Comparison of ENCODE assay signal across 9 mouse cellular contexts in the genomic region with DNA sequence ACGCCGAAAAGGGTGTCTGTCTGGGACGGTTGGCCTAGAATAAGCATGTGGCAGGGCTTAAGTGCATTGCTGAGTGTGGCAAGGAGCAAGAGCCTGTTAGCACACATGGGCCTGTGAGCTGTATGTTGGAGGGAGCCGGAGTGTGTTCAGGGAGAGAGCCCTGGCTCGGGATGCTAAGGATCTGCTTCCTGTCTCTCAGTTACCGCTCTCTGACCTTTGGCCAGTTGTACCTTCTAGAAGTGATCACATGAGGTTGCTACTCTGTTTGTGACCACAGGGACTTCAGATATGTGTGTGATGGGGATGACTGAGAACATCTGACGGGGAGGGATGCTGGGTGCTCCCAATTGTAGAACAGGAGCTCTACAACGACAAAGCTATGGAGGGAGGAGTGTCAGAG. TPM values are rescaled to one million over a fixed set of nuclear protein-coding genes. Genes with fewer than 3 reads are reported as not detected.
DNase-seq lines count a peak whose midpoint lies in the region; ATAC-seq and TF ChIP-seq lines count a peak whose summit lies in the region.
"Had no signal": no experiment of that assay in that cellular context is flagged by ENCODE, and none has a peak within 500 bp of the region (broad histone marks: within the 10 kb centered on the region; RNA-seq: fewer than 3 reads in every experiment).

No protein-coding gene starts in this region.

- no peak for TF ChIP-seq POLR2A in lung, adult 2 months (IDR thresholded peaks at IDR 0.05; ENCODE audit: borderline replicate concordance, extremely low read depth, low read depth, low read length)

- no peak for TF ChIP-seq CTCF in lung, adult 2 months (IDR thresholded peaks at IDR 0.05; ENCODE audit: insufficient read depth, low read length)
- no peak for TF ChIP-seq CTCF in kidney, postnatal 0 days (IDR thresholded peaks at IDR 0.05; ENCODE audit: low read depth)

- peaks cover 14% of the 10 kb centered on the region; the same call in 1 of the 2 replicates for H3K27me3 ChIP-seq in forebrain, embryonic 10.5 days (ENCODE audit: poor library complexity, severe bottlenecking)
- H3K27me3 ChIP-seq in forebrain, embryonic 12.5 days = no peaks in the 10 kb centered on the region; the same call in 1 of the 2 replicates
- no peaks in the 10 kb centered on the region for H3K27me3 ChIP-seq in lung, embryonic 15.5 days
- H3K27me3 ChIP-seq in kidney, postnatal 0 days (ENCODE audit: insufficient read depth, low read length) = no peaks in the 10 kb centered on the region
- no peaks in the 10 kb centered on the region for H3K27me3 ChIP-seq in stomach, embryonic 15.5 days (replicated peaks)
- H3K27me3 ChIP-seq in liver, embryonic 12.5 days (replicated peaks) = peaks cover 27% of the 10 kb centered on the region; the same call in 1 of the 2 replicates

- no peak for DNase-seq in forebrain, embryonic 10.5 days (ENCODE audit: extremely low spot score, low spot score)
- DNase-seq in lung, adult 2 months = no peak
- DNase-seq in kidney, postnatal 0 days (ENCODE audit: low spot score) = no peak
- no peak for DNase-seq in adrenal gland, postnatal 25 days
- DNase-seq: thymus, postnatal 36 days had no signal

- peaks cover 9% of the 10 kb centered on the region for H3K36me3 ChIP-seq in forebrain, embryonic 10.5 days (replicated peaks)
- no peaks in the 10 kb centered on the region for H3K36me3 ChIP-seq in forebrain, embryonic 12.5 days (replicated peaks)
- no peaks in the 10 kb centered on the region for H3K36me3 ChIP-seq in lung, embryonic 15.5 days
- no peaks in the 10 kb centered on the region for H3K36me3 ChIP-seq in kidney, postnatal 0 days (ENCODE audit: insufficient read depth, low read length)
- no peaks in the 10 kb centered on the region for H3K36me3 ChIP-seq in stomach, embryonic 15.5 days
- H3K36me3 ChIP-seq in liver, embryonic 12.5 days = no peaks in the 10 kb centered on the region

- no peak overlapping the region for H3K4me3 ChIP-seq in forebrain, embryonic 10.5 days
- H3K4me3 ChIP-seq in forebrain, embryonic 12.5 days (replicated peaks) = no peak overlapping the region
- no peak overlapping the region for H3K4me3 ChIP-seq in lung, embryonic 15.5 days
- H3K4me3 ChIP-seq in lung, adult 2 months (replicated peaks; ENCODE audit: extremely low read depth, low read depth, low read length) = no peak overlapping the region
- H3K4me3 ChIP-seq in kidney, postnatal 0 days (replicated peaks; ENCODE audit: low read depth, low read length) = no peak overlapping the region
- no peak overlapping the region for H3K4me3 ChIP-seq in stomach, embryonic 15.5 days (replicated peaks)
- H3K4me3 ChIP-seq in liver, embryonic 12.5 days = no peak overlapping the region

- no peak overlapping the region for H3K9ac ChIP-seq in forebrain, embryonic 12.5 days
- 0 out of 2 replicates have a peak overlapping the region, but pooled peaks have one; percentile 0 for H3K9ac ChIP-seq in lung, embryonic 15.5 days
- H3K9ac ChIP-seq in kidney, postnatal 0 days (ENCODE audit: low read depth, low read length) = no peak overlapping the region
- H3K9ac ChIP-seq in stomach, embryonic 15.5 days = no peak overlapping the region
- H3K9ac ChIP-seq in liver, embryonic 12.5 days = no peak overlapping the region

- peaks cover 92% of the 10 kb centered on the region for H3K4me1 ChIP-seq in forebrain, embryonic 10.5 days
- peaks cover 75% of the 10 kb centered on the region for H3K4me1 ChIP-seq in forebrain, embryonic 12.5 days
- peaks cover 88% of the 10 kb centered on the region for H3K4me1 ChIP-seq in lung, embryonic 15.5 days
- H3K4me1 ChIP-seq in lung, adult 2 months (ENCODE audit: control insufficient read depth, insufficient read depth, low read length) = peaks cover 44% of the 10 kb centered on the region
- H3K4me1 ChIP-seq in kidney, postnatal 0 days (replicated peaks; ENCODE audit: insufficient read depth, low read length) = peaks cover 48% of the 10 kb centered on the region
- peaks cover 91% of the 10 kb centered on the region for H3K4me1 ChIP-seq in stomach, embryonic 15.5 days
- peaks cover 33% of the 10 kb centered on the region for H3K4me1 ChIP-seq in liver, embryonic 12.5 days

- peak overlapping the region; percentile 71 for H3K27ac ChIP-seq in forebrain, embryonic 10.5 days
- H3K27ac ChIP-seq in forebrain, embryonic 12.5 days = no peak overlapping the region
- peak overlapping the region; percentile 88 for H3K27ac ChIP-seq in lung, embryonic 15.5 days
- H3K27ac ChIP-seq in kidney, postnatal 0 days = peak overlapping the region; percentile 57
- H3K27ac ChIP-seq in stomach, embryonic 15.5 days = peak overlapping the region; percentile 93
- no peak overlapping the region for H3K27ac ChIP-seq in liver, embryonic 12.5 days

- no peaks in the 10 kb centered on the region for H3K9me3 ChIP-seq in forebrain, embryonic 10.5 days
- H3K9me3 ChIP-seq in forebrain, embryonic 12.5 days = no peaks in the 10 kb centered on the region
- no peaks in the 10 kb centered on the region for H3K9me3 ChIP-seq in lung, embryonic 15.5 days
- H3K9me3 ChIP-seq in kidney, postnatal 0 days (replicated peaks; ENCODE audit: low read length) = no peaks in the 10 kb centered on the region
- H3K9me3 ChIP-seq in stomach, embryonic 15.5 days = no peaks in the 10 kb centered on the region
- no peaks in the 10 kb centered on the region for H3K9me3 ChIP-seq in liver, embryonic 12.5 days (replicated peaks)

- no peak overlapping the region for H3K4me2 ChIP-seq in forebrain, embryonic 12.5 days
- no peak overlapping the region for H3K4me2 ChIP-seq in lung, embryonic 15.5 days
- H3K4me2 ChIP-seq in kidney, postnatal 0 days (ENCODE audit: low read length) = no peak overlapping the region
- no peak overlapping the region for H3K4me2 ChIP-seq in stomach, embryonic 15.5 days
- no peak overlapping the region for H3K4me2 ChIP-seq in liver, embryonic 12.5 days

- no peak for ATAC-seq in forebrain, embryonic 12.5 days (ENCODE audit: low FRiP score)
- ATAC-seq in lung, embryonic 15.5 days (ENCODE audit: borderline replicate concordance, extremely low read depth, low FRiP score, low TSS enrichment) = no peak
- no peak for ATAC-seq in kidney, postnatal 0 days (replicated peaks; ENCODE audit: low FRiP score, low read depth)
- no peak for ATAC-seq in stomach, embryonic 15.5 days (ENCODE audit: insufficient read depth, low FRiP score, low read depth)
- ATAC-seq in liver, embryonic 12.5 days = no peak

- 78% methylated on average over 8 of the region's 8 CpGs for WGBS in forebrain, embryonic 10.5 days
- WGBS in forebrain, embryonic 12.5 days = 76% methylated on average over 8 of the region's 8 CpGs
- 40% methylated on average over 8 of the region's 8 CpGs for WGBS in lung, embryonic 15.5 days
- WGBS in lung, adult 2 months = 41% methylated on average over 8 of the region's 8 CpGs
- 58% methylated on average over 8 of the region's 8 CpGs for WGBS in kidney, postnatal 0 days
- 45% methylated on average over 8 of the region's 8 CpGs for WGBS in stomach, embryonic 15.5 days
- 60% methylated on average over 8 of the region's 8 CpGs for WGBS in liver, embryonic 12.5 days (ENCODE audit: insufficient replicate concordance)

RNA-seq across cellular contexts. Expression of gene Mrps23, which starts 48.2 kb away (rescaled TPM):
- 65.5 and 72.6 TPM in 2 replicates for polyA plus RNA-seq in forebrain, embryonic 10.5 days (2016; fragmentation: Nextera tagmentation; extraction: Ambion mirVana)
- polyA plus RNA-seq in forebrain, embryonic 12.5 days (2016; fragmentation: Nextera tagmentation; extraction: Ambion mirVana) = 62.0 and 67.5 TPM in 2 replicates
- polyA plus RNA-seq in lung, embryonic 15.5 days (2015; fragmentation: Nextera tagmentation; extraction: Ambion mirVana) = 57.4 and 59.4 TPM in 2 replicates
- polyA plus RNA-seq in lung, adult 2 months (2012; rRNA removed) = 23.3 and 39.0 TPM in 2 replicates
- 76.3 and 77.7 TPM in 2 replicates for polyA plus RNA-seq in kidney, postnatal 0 days (2015; fragmentation: Nextera tagmentation; extraction: Ambion mirVana)
- 52.8 and 59.5 TPM in 2 replicates for polyA plus RNA-seq in stomach, embryonic 15.5 days (2015; fragmentation: Nextera tagmentation; extraction: Ambion mirVana)
- 133 and 199 TPM in 2 replicates for total RNA-seq in adrenal gland, postnatal 25 days (2021)
- 47.0 and 47.6 TPM in 2 replicates for polyA plus RNA-seq in liver, embryonic 12.5 days (2016; fragmentation: Nextera tagmentation; extraction: Ambion mirVana)

RNA-seq across cellular contexts. Expression of gene Cuedc1, which starts 58.1 kb away (rescaled TPM):
- 20.0 and 24.9 TPM in 2 replicates for polyA plus RNA-seq in forebrain, embryonic 10.5 days (2016; fragmentation: Nextera tagmentation; extraction: Ambion mirVana)
- polyA plus RNA-seq in forebrain, embryonic 12.5 days (2016; fragmentation: Nextera tagmentation; extraction: Ambion mirVana) = 41.1 and 42.5 TPM in 2 replicates
- polyA plus RNA-seq in lung, embryonic 15.5 days (2015; fragmentation: Nextera tagmentation; extraction: Ambion mirVana) = 17.7 and 19.7 TPM in 2 replicates
- polyA plus RNA-seq in lung, adult 2 months (2012; rRNA removed) = 40.7 and 42.9 TPM in 2 replicates
- 16.4 and 19.4 TPM in 2 replicates for polyA plus RNA-seq in kidney, postnatal 0 days (2015; fragmentation: Nextera tagmentation; extraction: Ambion mirVana)
- 23.8 and 26.7 TPM in 2 replicates for polyA plus RNA-seq in stomach, embryonic 15.5 days (2015; fragmentation: Nextera tagmentation; extraction: Ambion mirVana)
- total RNA-seq in adrenal gland, postnatal 25 days (2021) = 50.7 and 68.6 TPM in 2 replicates
- polyA plus RNA-seq in liver, embryonic 12.5 days (2016; fragmentation: Nextera tagmentation; extraction: Ambion mirVana) = 3.4 and 4.6 TPM in 2 replicates

Comparison
In these comparisons a context has a peak if more than half of its experiments do, and no peak if none do; other contexts are left out.
1. H3K27ac ChIP-seq: peak in forebrain, embryonic 10.5 days (single experiment), lung, embryonic 15.5 days (single experiment), kidney, postnatal 0 days (single experiment) and stomach, embryonic 15.5 days (single experiment); none in forebrain, embryonic 12.5 days (single experiment) and liver, embryonic 12.5 days (single experiment).